ENCODE assay signal across 16 mouse cellular contexts in the genomic region with DNA sequence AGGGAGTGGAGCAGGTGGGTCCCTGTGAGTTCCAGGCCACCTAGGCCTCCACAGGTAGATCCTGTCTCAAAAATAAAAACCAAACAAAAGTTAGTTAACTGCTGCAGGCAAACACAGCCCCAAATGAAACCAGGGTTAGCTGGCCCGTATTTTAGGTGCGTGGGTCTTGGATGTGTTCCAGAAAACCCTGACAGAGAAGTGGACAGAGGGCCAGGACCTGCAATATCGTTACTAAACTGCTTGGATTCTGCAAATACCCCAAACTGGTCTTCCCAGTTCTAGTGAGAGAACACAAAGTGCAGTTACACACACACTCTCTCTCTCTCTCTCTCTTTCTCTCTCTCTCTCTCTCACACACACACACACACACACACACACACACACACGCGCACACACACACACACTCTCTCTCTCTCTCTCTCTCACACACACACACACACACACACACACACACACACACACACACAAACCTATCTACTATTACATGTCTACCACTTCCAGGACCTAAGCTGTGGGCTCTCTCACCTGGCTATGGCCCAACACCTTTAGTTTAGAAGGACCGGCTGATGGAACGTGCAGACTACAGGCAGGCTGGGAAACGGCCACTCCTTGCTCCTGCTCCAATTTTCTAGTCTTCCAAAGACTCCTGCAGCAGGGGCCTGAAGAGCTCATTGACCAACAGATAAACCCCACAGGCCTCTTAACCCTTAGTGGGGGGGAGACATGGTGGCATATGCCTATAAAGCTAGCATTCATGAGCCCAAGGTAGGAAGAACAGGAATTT. TPM values are rescaled to one million over a fixed set of nuclear protein-coding genes. Genes with fewer than 3 reads are reported as not detected.
A peak's percentile ranks its signal among the peaks of the same experiment; 100 is the strongest.
DNase-seq lines count a peak whose midpoint lies in the region; ATAC-seq and TF ChIP-seq lines count a peak whose summit lies in the region.
"Had no signal": no experiment of that assay in that cellular context is flagged by ENCODE, and none has a peak within 500 bp of the region (broad histone marks: within the 10 kb centered on the region; RNA-seq: fewer than 3 reads in every experiment).

No protein-coding gene starts in this region.

- no peak for TF ChIP-seq POLR2A in MEL (IDR thresholded peaks at IDR 0.05; ENCODE audit: control insufficient read depth in 1 of 2, insufficient read depth in 1 of 2, low read depth in 1 of 2, low read length in 2 of 2, poor library complexity in 1 of 2)

- no peak overlapping the region for H3K27ac ChIP-seq in hindbrain, embryonic 13.5 days
- H3K27ac ChIP-seq in hindbrain, embryonic 12.5 days, result no peak overlapping the region
- H3K27ac ChIP-seq in MEL (ENCODE audit: control insufficient read depth, low read depth, low read length), result peak overlapping the region; percentile 30
- peak overlapping the region; percentile 87 for H3K27ac ChIP-seq in lung, postnatal 0 days (ENCODE audit: low read length)
- no peak overlapping the region for H3K27ac ChIP-seq in limb, embryonic 10.5 days
- H3K27ac ChIP-seq in forebrain, embryonic 10.5 days, result no peak overlapping the region
- H3K27ac ChIP-seq: kidney, postnatal 0 days; liver, embryonic 14.5 days had no signal

- TF ChIP-seq CTCF in MEL (IDR thresholded peaks at IDR 0.05 in 2 of 3, conservative IDR thresholded peaks at IDR 0.05 in 1 of 3; ENCODE audit: control insufficient read depth in 1 of 3, insufficient read depth in 1 of 3, low read depth in 2 of 3, low read length in 3 of 3, poor library complexity in 1 of 3, severe bottlenecking in 1 of 3), result no peak
- no peak for TF ChIP-seq CTCF in lung, postnatal 0 days (IDR thresholded peaks at IDR 0.05)

- no peak overlapping the region for H3K4me2 ChIP-seq in hindbrain, embryonic 13.5 days
- H3K4me2 ChIP-seq in hindbrain, embryonic 12.5 days (replicated peaks), result no peak overlapping the region
- peak overlapping the region; percentile 100 for H3K4me2 ChIP-seq in lung, postnatal 0 days (replicated peaks; ENCODE audit: low read depth, low read length)
- H3K4me2 ChIP-seq: midbrain, embryonic 11.5 days had no signal

- DNase-seq in 416B (ENCODE audit: low read depth), result peak; percentile 25
- DNase-seq in MEL (ENCODE audit: low read depth, low spot score), result no peak
- peak; percentile 84 for DNase-seq in lung, postnatal 0 days (ENCODE audit: low spot score)
- DNase-seq in limb, embryonic 10.5 days (ENCODE audit: low spot score), result no peak
- no peak for DNase-seq in spleen, adult 12 weeks (ENCODE audit: low spot score)
- no peak for DNase-seq in forebrain, embryonic 10.5 days (ENCODE audit: extremely low spot score, low spot score)
- DNase-seq: cerebellum, postnatal 10 days; heart, adult 11 months; right cerebral cortex, postnatal 25 days; thymus, postnatal 4 days had no signal

- H3K79me2 ChIP-seq in MEL (ENCODE audit: control insufficient read depth, insufficient read depth, low read length, poor library complexity), result peaks cover 4% of the 10 kb centered on the region; the same call in 1 of the 2 replicates

- no peak for ATAC-seq in hindbrain, embryonic 13.5 days (ENCODE audit: low FRiP score)
- no peak for ATAC-seq in hindbrain, embryonic 12.5 days (ENCODE audit: low FRiP score)
- no peak for ATAC-seq in lung, postnatal 0 days
- ATAC-seq: hindbrain, embryonic 16.5 days had no signal

- no peaks in the 10 kb centered on the region for H3K36me3 ChIP-seq in hindbrain, embryonic 13.5 days
- no peaks in the 10 kb centered on the region for H3K36me3 ChIP-seq in hindbrain, embryonic 12.5 days
- peaks cover 0 to 44% of the 10 kb centered on the region in 2 experiments; a peak in 2 of 4 replicates for H3K36me3 ChIP-seq in MEL (ENCODE audit: control insufficient read depth in 1 of 2, insufficient read depth in 2 of 2, low read length in 2 of 2)
- no peaks in the 10 kb centered on the region for H3K36me3 ChIP-seq in lung, postnatal 0 days (ENCODE audit: insufficient read depth, low read length)
- 0 out of 2 replicates have a peak, but pooled peaks cover 4% of the 10 kb centered on the region for H3K36me3 ChIP-seq in limb, embryonic 10.5 days
- 0 out of 2 replicates have a peak, but pooled peaks cover 4% of the 10 kb centered on the region for H3K36me3 ChIP-seq in forebrain, embryonic 10.5 days (replicated peaks)

- no peak for TF ChIP-seq RAD21 in MEL (IDR thresholded peaks at IDR 0.05; ENCODE audit: low read depth, low read length)

- H3K4me1 ChIP-seq in hindbrain, embryonic 13.5 days (replicated peaks), result peaks cover 35% of the 10 kb centered on the region
- H3K4me1 ChIP-seq in hindbrain, embryonic 12.5 days, result peaks cover 24% of the 10 kb centered on the region
- peaks cover 18 to 62% of the 10 kb centered on the region in 2 experiments for H3K4me1 ChIP-seq in MEL (ENCODE audit: control insufficient read depth in 1 of 2, insufficient read depth in 2 of 2, low read length in 2 of 2)
- peaks cover 49% of the 10 kb centered on the region for H3K4me1 ChIP-seq in lung, postnatal 0 days (ENCODE audit: insufficient read depth, low read depth, low read length)
- H3K4me1 ChIP-seq in limb, embryonic 10.5 days, result peaks cover 43% of the 10 kb centered on the region
- peaks cover 52% of the 10 kb centered on the region for H3K4me1 ChIP-seq in forebrain, embryonic 10.5 days

- 82% methylated on average over 8 of the region's 8 CpGs for WGBS in hindbrain, embryonic 13.5 days
- WGBS in hindbrain, embryonic 12.5 days, result 83% methylated on average over 6 of the region's 8 CpGs
- WGBS in lung, postnatal 0 days, result 23% methylated on average over 8 of the region's 8 CpGs
- 82% methylated on average over 8 of the region's 8 CpGs for WGBS in limb, embryonic 10.5 days
- 73% methylated on average over 8 of the region's 8 CpGs for WGBS in forebrain, embryonic 10.5 days

- H3K4me3 ChIP-seq in hindbrain, embryonic 13.5 days, result no peak overlapping the region
- H3K4me3 ChIP-seq in hindbrain, embryonic 12.5 days, result no peak overlapping the region
- H3K4me3 ChIP-seq in MEL (ENCODE audit: control insufficient read depth in 1 of 2, insufficient read depth in 1 of 2, low read depth in 2 of 2, low read length in 2 of 2), result no peak overlapping the region
- H3K4me3 ChIP-seq in lung, postnatal 0 days (ENCODE audit: low read depth, low read length), result peak overlapping the region; percentile 57; the same call in 1 of the 2 replicates
- no peak overlapping the region for H3K4me3 ChIP-seq in limb, embryonic 10.5 days
- H3K4me3 ChIP-seq in forebrain, embryonic 10.5 days, result no peak overlapping the region

- H3K9ac ChIP-seq in hindbrain, embryonic 13.5 days, result 0 out of 2 replicates have a peak overlapping the region, but pooled peaks have one; percentile 13
- H3K9ac ChIP-seq in hindbrain, embryonic 12.5 days, result no peak overlapping the region
- H3K9ac ChIP-seq in MEL (ENCODE audit: control insufficient read depth, low read depth, low read length, poor library complexity, severe bottlenecking), result no peak overlapping the region
- peak overlapping the region; percentile 36; the same call in 1 of the 2 replicates for H3K9ac ChIP-seq in lung, postnatal 0 days (replicated peaks; ENCODE audit: low read depth)
- H3K9ac ChIP-seq: liver, embryonic 14.5 days had no signal

- no peaks in the 10 kb centered on the region for H3K9me3 ChIP-seq in hindbrain, embryonic 13.5 days
- no peaks in the 10 kb centered on the region for H3K9me3 ChIP-seq in hindbrain, embryonic 12.5 days (replicated peaks)
- no peaks in the 10 kb centered on the region for H3K9me3 ChIP-seq in MEL (replicated peaks; ENCODE audit: insufficient read depth, low read length)
- no peaks in the 10 kb centered on the region for H3K9me3 ChIP-seq in lung, postnatal 0 days (ENCODE audit: low read length)
- no peaks in the 10 kb centered on the region for H3K9me3 ChIP-seq in limb, embryonic 10.5 days (replicated peaks)
- H3K9me3 ChIP-seq in forebrain, embryonic 10.5 days, result no peaks in the 10 kb centered on the region

- H3K27me3 ChIP-seq in hindbrain, embryonic 13.5 days, result peaks cover 19% of the 10 kb centered on the region
- peaks cover 13% of the 10 kb centered on the region for H3K27me3 ChIP-seq in hindbrain, embryonic 12.5 days
- peaks cover 1 to 2% of the 10 kb centered on the region in 2 experiments; a peak in 1 of 4 replicates for H3K27me3 ChIP-seq in MEL (ENCODE audit: control insufficient read depth in 1 of 2, insufficient read depth in 2 of 2, low read length in 2 of 2)
- no peaks in the 10 kb centered on the region for H3K27me3 ChIP-seq in lung, postnatal 0 days (replicated peaks; ENCODE audit: insufficient read depth, low read length)
- H3K27me3 ChIP-seq in limb, embryonic 10.5 days (ENCODE audit: low read depth, poor library complexity, severe bottlenecking), result no peaks in the 10 kb centered on the region
- peaks cover 7% of the 10 kb centered on the region; the same call in 1 of the 2 replicates for H3K27me3 ChIP-seq in forebrain, embryonic 10.5 days (ENCODE audit: poor library complexity, severe bottlenecking)

- no peak for TF ChIP-seq EP300 in MEL (IDR thresholded peaks at IDR 0.05; ENCODE audit: low read depth in 1 of 2, low read length in 2 of 2)
- TF ChIP-seq EP300 in lung, postnatal 0 days (IDR thresholded peaks at IDR 0.05), result 0 out of 2 replicates have a peak, but pooled peaks have one; percentile 23

RNA-seq across cellular contexts. Expression of gene Fhod1, which starts 3.8 kb away (rescaled TPM):
- 0.74 and 0.76 TPM in 2 replicates for polyA plus RNA-seq in hindbrain, embryonic 13.5 days (2015; fragmentation: Nextera tagmentation; extraction: Ambion mirVana)
- 1.4 and 2.0 TPM in 2 replicates for polyA plus RNA-seq in hindbrain, embryonic 12.5 days (2016; fragmentation: Nextera tagmentation; extraction: Ambion mirVana)
- 2.5 and 2.8 TPM in 2 replicates for total RNA-seq in MEL (2012; rRNA removed)
- 10 to 100 TPM in 1 of 2 experiments, not detected in 1; 10.9 TPM for polyA plus RNA-seq in MEL (2012; ENCODE audit: insufficient read depth in 1 of 2, insufficient read length in 2 of 2, low read depth in 1 of 2, low replicate concordance in 2 of 2, missing spikeins in 1 of 2)
- 8.7 and 10.5 TPM in 2 replicates for polyA plus RNA-seq in lung, postnatal 0 days (2015; fragmentation: Nextera tagmentation; extraction: Ambion mirVana)
- 2.2 TPM in 2 replicates for polyA plus RNA-seq in limb, embryonic 10.5 days (2016; fragmentation: Nextera tagmentation; extraction: Ambion mirVana)
- polyA plus RNA-seq in forebrain, embryonic 10.5 days (2016; fragmentation: Nextera tagmentation; extraction: Ambion mirVana), result 2.1 and 2.2 TPM in 2 replicates

RNA-seq across cellular contexts. Expression of gene Slc9a5, which starts 4.7 kb away (rescaled TPM):
- 7.3 and 7.4 TPM in 2 replicates for polyA plus RNA-seq in hindbrain, embryonic 13.5 days (2015; fragmentation: Nextera tagmentation; extraction: Ambion mirVana)
- 7.2 and 7.7 TPM in 2 replicates for polyA plus RNA-seq in hindbrain, embryonic 12.5 days (2016; fragmentation: Nextera tagmentation; extraction: Ambion mirVana)
- 0.12 and 0.20 TPM in 2 replicates for total RNA-seq in MEL (2012; rRNA removed)
- 1 to 10 TPM in 1 of 2 experiments, not detected in 1; 1.9 TPM for polyA plus RNA-seq in MEL (2012; ENCODE audit: insufficient read depth in 1 of 2, insufficient read length in 2 of 2, low read depth in 1 of 2, low replicate concordance in 2 of 2, missing spikeins in 1 of 2)
- polyA plus RNA-seq in lung, postnatal 0 days (2015; fragmentation: Nextera tagmentation; extraction: Ambion mirVana), result 1.7 and 1.9 TPM in 2 replicates
- polyA plus RNA-seq in limb, embryonic 10.5 days (2016; fragmentation: Nextera tagmentation; extraction: Ambion mirVana), result 4.5 and 6.3 TPM in 2 replicates
- 5.2 and 5.5 TPM in 2 replicates for polyA plus RNA-seq in forebrain, embryonic 10.5 days (2016; fragmentation: Nextera tagmentation; extraction: Ambion mirVana)

RNA-seq across cellular contexts. Expression of gene Tmem208, which starts 17.8 kb away (rescaled TPM):
- polyA plus RNA-seq in hindbrain, embryonic 13.5 days (2015; fragmentation: Nextera tagmentation; extraction: Ambion mirVana), result 133 and 136 TPM in 2 replicates
- 97.6 and 100 TPM in 2 replicates for polyA plus RNA-seq in hindbrain, embryonic 12.5 days (2016; fragmentation: Nextera tagmentation; extraction: Ambion mirVana)
- 123 and 149 TPM in 2 replicates for total RNA-seq in MEL (2012; rRNA removed)
- 10 to 100 TPM in 1 of 2 experiments, not detected in 1; 94.5 TPM for polyA plus RNA-seq in MEL (2012; ENCODE audit: insufficient read depth in 1 of 2, insufficient read length in 2 of 2, low read depth in 1 of 2, low replicate concordance in 2 of 2, missing spikeins in 1 of 2)
- 116 and 141 TPM in 2 replicates for polyA plus RNA-seq in lung, postnatal 0 days (2015; fragmentation: Nextera tagmentation; extraction: Ambion mirVana)
- 102 and 105 TPM in 2 replicates for polyA plus RNA-seq in limb, embryonic 10.5 days (2016; fragmentation: Nextera tagmentation; extraction: Ambion mirVana)
- polyA plus RNA-seq in forebrain, embryonic 10.5 days (2016; fragmentation: Nextera tagmentation; extraction: Ambion mirVana), result 95.3 and 96.6 TPM in 2 replicates

RNA-seq across cellular contexts. Expression of gene Lrrc29, which starts 17.9 kb away (rescaled TPM):
- polyA plus RNA-seq in hindbrain, embryonic 13.5 days (2015; fragmentation: Nextera tagmentation; extraction: Ambion mirVana), result 0.82 and 1.4 TPM in 2 replicates
- 1.3 TPM in 2 replicates for polyA plus RNA-seq in hindbrain, embryonic 12.5 days (2016; fragmentation: Nextera tagmentation; extraction: Ambion mirVana)
- total RNA-seq in MEL (2012; rRNA removed), result 2.6 and 3.2 TPM in 2 replicates
- polyA plus RNA-seq in MEL (2012; ENCODE audit: insufficient read depth in 1 of 2, insufficient read length in 2 of 2, low read depth in 1 of 2, low replicate concordance in 2 of 2, missing spikeins in 1 of 2), result 1 to 10 TPM in 1 of 2 experiments, not detected in 1; 6.1 TPM
- 4.2 and 7.5 TPM in 2 replicates for polyA plus RNA-seq in lung, postnatal 0 days (2015; fragmentation: Nextera tagmentation; extraction: Ambion mirVana)
- polyA plus RNA-seq in limb, embryonic 10.5 days (2016; fragmentation: Nextera tagmentation; extraction: Ambion mirVana), result 1.4 TPM in 2 replicates
- 1.4 TPM in 2 replicates for polyA plus RNA-seq in forebrain, embryonic 10.5 days (2016; fragmentation: Nextera tagmentation; extraction: Ambion mirVana)

RNA-seq across cellular contexts. Expression of gene Plekhg4, which starts 29.1 kb away (rescaled TPM):
- polyA plus RNA-seq in hindbrain, embryonic 13.5 days (2015; fragmentation: Nextera tagmentation; extraction: Ambion mirVana), result 1.6 and 1.9 TPM in 2 replicates
- polyA plus RNA-seq in hindbrain, embryonic 12.5 days (2016; fragmentation: Nextera tagmentation; extraction: Ambion mirVana), result 0.59 and 0.93 TPM in 2 replicates
- not detected in 2 replicates for total RNA-seq in MEL (2012; rRNA removed)
- polyA plus RNA-seq in MEL (2012; ENCODE audit: insufficient read depth in 1 of 2, insufficient read length in 2 of 2, low read depth in 1 of 2, low replicate concordance in 2 of 2, missing spikeins in 1 of 2), result under 1 TPM in 1 of 2 experiments, not detected in 1; 0.10 TPM
- polyA plus RNA-seq in lung, postnatal 0 days (2015; fragmentation: Nextera tagmentation; extraction: Ambion mirVana), result 0.20 and 0.26 TPM in 2 replicates
- polyA plus RNA-seq in limb, embryonic 10.5 days (2016; fragmentation: Nextera tagmentation; extraction: Ambion mirVana), result 0.28 and 0.74 TPM in 2 replicates
- 0.64 and 1.1 TPM in 2 replicates for polyA plus RNA-seq in forebrain, embryonic 10.5 days (2016; fragmentation: Nextera tagmentation; extraction: Ambion mirVana)

Comparison
In these comparisons a context has a peak if more than half of its experiments do, and no peak if none do; other contexts are left out.
1. H3K9ac ChIP-seq: peak in hindbrain, embryonic 13.5 days (single experiment) and lung, postnatal 0 days (single experiment); none in hindbrain, embryonic 12.5 days (single experiment) and MEL (single experiment).
2. H3K27ac ChIP-seq: peak in MEL (single experiment) and lung, postnatal 0 days (single experiment); none in hindbrain, embryonic 13.5 days (single experiment), hindbrain, embryonic 12.5 days (single experiment), limb, embryonic 10.5 days (single experiment) and forebrain, embryonic 10.5 days (single experiment).
3. DNase-seq: peak in 416B (single experiment) and lung, postnatal 0 days (single experiment); none in MEL (single experiment), limb, embryonic 10.5 days (single experiment), spleen, adult 12 weeks (single experiment) and forebrain, embryonic 10.5 days (single experiment).